Mouse (Mus musculus) kidney, postnatal 14 days (tissue): Measurements from ENCODE around the gene Aldoart2.
A peak's percentile ranks its signal among the peaks of the same experiment; 100 is the strongest.
"Not testable (repeated sequence)": the region's sequence is repeated elsewhere in the genome, so short reads cannot be mapped to it uniquely, and the experiment has no call there.

Source experiments
- DNase-seq: peaks from one replicate; pipeline ENCODE4 v3.0.0; 2022; ENCODE audit warnings: mixed read lengths

Gene Aldoart2

DNA sequence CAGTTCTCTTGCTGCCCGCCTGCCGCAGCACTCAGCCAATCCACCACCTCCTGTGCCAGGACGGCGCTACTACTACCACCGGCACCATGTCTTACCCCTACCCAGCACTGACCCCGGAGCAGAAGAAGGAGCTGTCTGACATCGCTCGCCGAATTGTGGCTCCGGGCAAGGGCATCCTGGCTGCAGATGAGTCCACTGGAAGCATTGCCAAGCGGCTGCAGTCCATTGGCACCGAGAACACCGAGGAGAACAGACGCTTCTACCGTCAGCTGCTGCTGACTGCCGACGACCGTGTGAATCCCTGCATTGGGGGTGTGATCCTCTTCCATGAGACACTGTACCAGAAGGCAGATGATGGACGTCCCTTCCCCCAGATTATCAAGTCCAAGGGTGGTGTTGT, at the start of gene Aldoart2:
Gene Aldoart2 (plus strand): TSS at position 34 of the 400 bp plus-strand sequence.
- DNase-seq: no peak

- DNase-seq: peak; percentile 39
These were observed 46.8 kb upstream of the Aldoart2 start for GRCm38 (mm10) chr12:55518061-55518738.

DNA sequence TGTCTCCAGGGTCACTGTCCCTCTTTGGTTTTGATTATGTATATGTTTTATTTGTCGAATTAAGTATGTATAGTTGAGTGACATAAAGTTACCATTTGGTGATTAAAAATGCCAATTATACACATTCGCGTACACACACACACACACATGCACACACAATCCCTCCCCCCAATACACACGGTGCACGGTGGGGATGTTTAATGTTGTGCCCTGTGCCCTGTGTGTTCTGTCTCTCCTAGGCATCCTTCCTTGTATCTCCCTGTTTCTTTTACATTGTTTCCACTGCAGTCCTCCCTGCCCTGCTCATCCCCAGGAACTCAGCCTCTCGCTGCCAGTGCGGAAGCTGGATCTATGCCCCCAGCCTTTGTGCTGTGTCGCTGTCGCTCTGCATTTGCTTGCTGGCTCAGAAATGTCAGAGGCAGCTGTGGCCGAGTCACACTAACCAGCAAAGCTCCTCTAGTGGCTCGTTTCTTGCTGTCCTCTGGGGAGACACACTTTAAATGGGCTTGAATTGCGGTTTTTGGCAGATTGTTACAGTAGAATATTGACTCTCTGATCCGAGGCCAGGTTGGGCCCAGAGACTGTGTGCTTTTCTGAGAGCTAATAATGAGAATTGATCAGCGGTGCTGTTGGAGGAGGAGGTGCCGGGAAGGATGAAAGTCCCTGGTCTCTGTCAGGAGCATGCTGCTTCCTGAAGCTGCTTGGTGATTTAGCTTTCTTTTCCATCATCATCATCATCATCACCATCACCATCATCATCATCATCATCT, 37.9 kb upstream of the Aldoart2 start:
- no peak for DNase-seq

DNA sequence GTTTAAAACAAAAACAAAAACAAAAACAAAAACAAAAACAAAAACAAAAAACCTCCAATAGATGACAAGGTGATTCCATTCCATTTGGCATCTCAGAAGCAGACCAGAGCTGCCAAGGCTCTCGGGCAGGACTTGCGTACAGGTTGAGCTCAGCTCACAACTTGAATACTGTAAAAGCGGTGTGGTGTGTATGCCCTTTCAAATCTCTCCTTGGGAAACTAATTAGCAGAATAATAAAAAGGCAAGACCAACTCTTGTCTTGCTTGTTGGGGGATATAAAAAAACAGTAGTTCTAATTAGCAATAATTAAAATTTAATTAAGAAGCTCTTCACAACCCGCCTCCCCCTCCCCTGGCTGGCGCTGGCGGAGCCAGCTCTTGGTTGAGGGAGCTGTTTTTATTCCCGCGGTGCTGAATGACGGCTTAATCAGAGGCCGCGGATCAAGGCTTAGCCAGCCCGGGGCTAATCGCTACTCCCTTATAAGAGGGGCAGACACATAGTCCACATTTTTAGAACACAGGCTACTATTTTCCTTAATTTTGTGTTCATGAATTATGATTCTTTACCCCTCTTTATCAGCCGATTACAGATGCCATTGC, 28.4 kb upstream of the Aldoart2 start:
- DNase-seq: peak; percentile 4

GRCm38 (mm10) chr12:55537742-55538141, 27.3 kb upstream of the Aldoart2 start:
- no peak for DNase-seq

GRCm38 (mm10) chr12:55538328-55538971, 26.6 kb upstream of the Aldoart2 start:
- no peak for DNase-seq

DNA sequence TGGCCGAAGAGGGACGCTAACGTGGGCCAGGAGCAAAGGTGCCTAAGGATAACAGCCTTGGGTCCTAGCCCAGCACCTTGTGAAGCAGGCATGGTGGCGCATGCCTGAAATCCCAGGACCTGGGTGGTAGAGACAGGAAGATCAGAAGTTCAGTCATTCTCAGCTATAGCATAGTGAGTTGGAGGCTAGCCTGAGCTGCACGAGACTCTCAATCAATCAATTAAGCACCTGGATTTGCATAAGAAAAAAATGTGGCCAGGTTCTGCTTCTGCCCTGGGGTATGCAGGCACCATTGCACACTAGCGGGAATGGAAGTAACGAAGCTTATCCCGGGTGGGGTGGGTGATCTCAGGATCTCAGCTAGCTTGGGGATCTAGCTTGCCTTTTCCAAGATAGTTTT, 25.9 kb upstream of the Aldoart2 start:
- DNase-seq: no peak

- DNase-seq: not testable (repeated sequence)
These were observed 10.1 kb upstream of the Aldoart2 start for GRCm38 (mm10) chr12:55554901-55555300.

GRCm38 (mm10) chr12:55557866-55558265, 7.2 kb upstream of the Aldoart2 start:
- no peak for DNase-seq

GRCm38 (mm10) chr12:55559184-55559855, 5.7 kb upstream of the Aldoart2 start:
- DNase-seq: no peak

DNA sequence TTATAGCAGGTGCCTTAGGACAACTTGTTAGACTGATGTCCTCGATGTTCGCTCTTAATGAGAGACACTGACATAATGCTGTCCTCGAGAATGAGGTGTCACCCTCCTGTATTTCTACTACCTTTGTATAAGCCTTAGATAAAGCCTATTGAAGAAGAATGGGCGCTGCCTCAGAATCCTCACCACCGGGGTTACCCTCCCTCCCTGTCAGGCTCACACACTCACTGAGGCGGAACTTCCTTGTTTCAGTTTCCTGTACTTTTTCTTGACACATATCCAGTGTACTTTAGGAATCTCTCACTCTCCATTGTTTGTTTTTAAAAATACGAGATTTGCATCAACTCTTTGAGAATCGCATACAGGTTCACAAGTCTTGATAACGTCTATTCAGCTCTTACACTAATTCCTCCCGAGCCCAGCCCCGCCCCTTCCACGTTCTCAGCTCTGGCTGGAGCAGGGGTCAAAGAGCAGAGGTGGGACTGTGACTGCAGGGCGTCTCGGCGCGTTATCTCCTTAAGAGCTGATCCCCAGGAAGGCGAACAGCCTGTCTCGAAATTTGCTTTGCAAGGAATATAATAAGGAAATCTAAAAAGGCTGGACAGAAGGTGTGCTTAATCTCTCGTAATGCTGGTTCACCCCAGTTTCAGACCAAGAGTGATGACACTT, 4.9 kb upstream of the Aldoart2 start:
- peak; percentile 33 for DNase-seq

GRCm38 (mm10) chr12:55563742-55564141, 1.3 kb upstream of the Aldoart2 start:
- DNase-seq: no peak

- DNase-seq: no peak
These were observed 664 bp upstream of the Aldoart2 start for GRCm38 (mm10) chr12:55564187-55564963.

DNA sequence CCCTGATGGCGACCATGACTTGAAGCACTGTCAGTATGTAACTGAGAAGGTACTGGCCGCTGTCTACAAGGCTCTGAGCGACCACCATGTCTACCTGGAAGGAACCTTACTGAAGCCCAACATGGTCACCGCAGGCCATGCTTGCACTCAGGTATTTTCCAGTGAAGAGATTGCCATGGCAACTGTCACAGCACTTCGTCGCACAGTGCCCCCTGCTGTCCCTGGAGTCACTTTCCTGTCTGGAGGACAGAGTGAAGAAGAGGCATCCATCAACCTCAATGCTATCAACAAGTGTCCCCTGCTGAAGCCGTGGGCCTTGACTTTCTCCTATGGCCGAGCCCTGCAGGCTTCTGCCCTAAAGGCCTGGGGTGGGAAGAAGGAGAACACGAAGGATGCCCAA, 828 bp downstream of the Aldoart2 start:
- no peak for DNase-seq

DNA sequence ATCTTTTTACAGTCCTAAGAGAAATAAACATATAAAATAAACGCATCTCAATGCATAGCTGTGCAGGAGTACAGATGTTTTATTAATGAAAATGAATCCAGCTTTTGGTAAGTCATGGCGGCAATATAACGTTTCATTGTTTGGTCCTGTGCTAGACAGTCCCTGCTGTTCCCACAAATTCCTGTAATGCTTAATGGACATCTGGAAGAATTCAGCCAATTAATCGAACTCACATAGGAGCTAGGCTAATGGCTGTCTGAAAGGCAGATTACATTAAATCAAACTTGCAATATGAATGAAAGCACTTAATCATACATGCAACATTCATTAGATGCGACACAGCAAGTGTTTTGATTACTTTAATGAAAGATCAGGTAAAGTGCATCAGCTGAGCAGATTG, 1.8 kb downstream of the Aldoart2 start:
- DNase-seq: no peak

DNA sequence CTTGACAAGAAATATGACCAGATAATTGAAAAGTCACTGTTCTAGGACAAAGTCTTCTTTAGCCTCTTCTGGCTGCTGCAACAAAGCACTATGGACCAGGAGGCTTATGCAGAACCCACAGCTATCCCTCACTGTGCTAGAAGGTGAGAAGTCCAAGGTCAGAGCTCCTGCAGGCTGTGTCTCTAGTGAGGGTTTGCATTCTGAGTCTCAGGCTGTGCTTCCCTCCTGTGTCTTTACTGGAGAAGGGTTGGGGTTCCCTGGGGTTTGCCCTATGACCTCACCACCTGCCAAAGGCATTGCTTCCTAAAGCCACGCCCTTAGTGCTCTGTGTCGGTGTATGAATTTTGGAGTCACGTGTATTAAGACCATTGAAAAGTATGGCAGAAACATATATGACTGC, 3.4 kb downstream of the Aldoart2 start:
- no peak for DNase-seq

DNA sequence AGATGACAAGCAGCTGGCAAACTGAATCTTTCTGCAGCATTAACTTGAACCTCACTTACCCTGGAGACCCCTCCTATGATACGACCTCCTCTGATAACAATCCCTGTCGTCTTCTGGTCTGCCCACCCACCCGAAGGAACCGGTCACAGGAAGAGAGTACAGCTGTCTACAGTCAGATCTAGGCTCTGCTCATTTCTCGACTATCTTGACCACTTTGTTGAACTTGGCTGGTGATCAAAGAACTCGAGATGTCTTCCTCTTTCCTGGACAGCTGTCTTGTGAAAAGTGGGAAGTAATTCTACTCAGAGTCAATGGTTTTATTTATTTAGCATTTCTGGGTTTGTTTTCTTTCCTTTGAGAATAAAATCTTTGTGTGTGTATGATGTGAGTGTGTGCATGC, 4.6 kb downstream of the Aldoart2 start:
- peak; percentile 30 for DNase-seq

DNA sequence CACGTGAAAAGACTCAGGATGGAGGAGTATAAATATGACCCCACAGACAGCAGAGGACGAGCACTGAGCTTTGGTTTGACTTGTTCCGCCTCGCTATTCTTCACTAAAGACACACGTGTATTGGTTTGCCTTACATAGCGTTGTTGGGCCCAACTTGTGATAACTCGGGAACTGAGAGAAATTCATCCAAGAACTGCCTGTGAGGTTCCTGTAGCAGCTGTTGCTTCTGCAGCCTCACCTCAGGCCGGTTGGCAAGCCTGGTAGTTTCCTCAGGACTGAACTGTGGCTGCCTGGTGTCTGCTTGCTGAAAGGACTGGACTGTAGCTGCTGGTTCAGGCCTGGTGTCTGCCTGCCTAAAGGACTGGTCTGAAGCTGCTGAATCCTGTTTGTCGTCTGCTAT, 5.6 kb downstream of the Aldoart2 start:
- DNase-seq: no peak

- DNase-seq: no peak
These were observed 6.1 kb downstream of the Aldoart2 start for GRCm38 (mm10) chr12:55571181-55571580.

DNA sequence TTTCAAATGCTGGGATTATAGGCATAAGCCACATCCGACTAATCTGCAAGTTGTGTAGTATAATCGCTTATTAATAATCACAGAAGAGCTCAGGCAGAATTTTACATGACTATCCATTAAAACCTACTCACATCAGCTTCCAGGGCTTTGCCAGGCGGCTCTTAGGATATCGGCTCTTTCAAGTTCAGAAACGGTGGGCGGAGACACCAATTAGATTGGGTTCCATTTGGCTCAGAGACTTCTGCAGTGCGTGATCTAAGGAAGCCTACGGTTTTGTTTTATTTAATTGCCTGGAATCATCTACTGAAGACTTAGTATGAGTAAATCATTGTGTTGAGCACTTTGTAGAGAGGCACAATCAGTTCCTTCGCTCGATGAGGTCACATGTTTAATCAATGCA, 6.6 kb downstream of the Aldoart2 start:
- DNase-seq: no peak

DNA sequence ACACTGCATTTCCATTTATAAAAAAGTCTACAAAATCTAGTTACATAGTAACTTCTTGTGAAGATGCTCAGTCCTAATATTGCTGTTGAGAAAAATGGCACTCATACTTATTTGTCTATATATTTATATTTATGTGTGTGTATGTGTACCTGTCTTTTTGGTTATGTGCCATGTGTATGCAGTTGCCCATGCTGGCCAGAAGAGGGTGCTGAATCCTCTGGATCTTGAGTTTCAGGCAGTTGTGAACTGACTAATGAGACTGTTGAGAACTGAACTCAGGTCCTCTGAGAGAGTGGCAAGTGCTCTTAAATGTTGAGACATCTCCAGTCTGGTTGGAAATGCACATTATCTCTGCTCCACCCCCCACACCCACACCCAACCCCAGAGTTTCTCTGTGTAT, 8.1 kb downstream of the Aldoart2 start:
- no peak for DNase-seq

GRCm38 (mm10) chr12:55573794-55574193, 8.8 kb downstream of the Aldoart2 start:
- peak; percentile 11 for DNase-seq
